Mouse (Mus musculus) intestine, embryonic 15.5 days (tissue): Measurements from ENCODE around the gene Cpn1. TPM values are rescaled to one million over a fixed set of nuclear protein-coding genes. Genes with fewer than 3 reads are reported as not detected.
A peak's percentile ranks its signal among the peaks of the same experiment; 100 is the strongest.
"Not testable (repeated sequence)": the region's sequence is repeated elsewhere in the genome, so short reads cannot be mapped to it uniquely, and the experiment has no call there.

Experiments used
- ATAC-seq: fragments of 200-750 bp; cut with Nextera tagmentation; 2 replicates; pipeline ENCODE4 v1.8.0; 2017; ENCODE audit warnings: moderate TSS enrichment, moderate library complexity
- H3K27ac ChIP-seq: fragments of 300-500 bp; sonication (generic); 2 replicates; pipeline ENCODE4 v1.5.1; 2015; ENCODE audit warnings: mild to moderate bottlenecking, inconsistent platforms
- H3K27me3 ChIP-seq: fragments of 300-500 bp; sonication (generic); replicated peaks from 2 replicates; pipeline ENCODE4 v1.6.1; 2015; ENCODE audit warnings: inconsistent platforms
- H3K36me3 ChIP-seq: fragments of 300-500 bp; sonication (generic); 2 replicates; pipeline ENCODE4 v1.6.1; 2015; ENCODE audit warnings: inconsistent platforms
- H3K4me1 ChIP-seq: fragments of 300-500 bp; sonication (generic); replicated peaks from 2 replicates; pipeline ENCODE4 v1.6.1; 2015; ENCODE audit warnings: inconsistent platforms
- H3K4me2 ChIP-seq: fragments of 300-500 bp; sonication (generic); replicated peaks from 2 replicates; pipeline ENCODE4 v1.6.1; 2015; ENCODE audit warnings: mild to moderate bottlenecking, inconsistent platforms
- H3K4me3 ChIP-seq: fragments of 300-500 bp; sonication (generic); replicated peaks from 2 replicates; pipeline ENCODE4 v1.5.1; 2015; ENCODE audit warnings: inconsistent platforms
- H3K9ac ChIP-seq: fragments of 300-500 bp; sonication (generic); 2 replicates; pipeline ENCODE4 v1.6.1; 2015; ENCODE audit warnings: inconsistent platforms
- H3K9me3 ChIP-seq: fragments of 300-500 bp; sonication (generic); 2 replicates; pipeline ENCODE4 v1.6.1; 2016; ENCODE audit warnings: inconsistent platforms
- WGBS: fragments of 180-500 bp; shearing (Covaris S2); methylation state at CpG from one replicate; pipeline ENCODE4 v1.1.7; 2015; 5-methylcytosine and 5-hydroxymethylcytosine counted together
- polyA plus RNA-seq: library from polyadenylated mRNA; unstranded; fragments of >200 nt; fragmentation: Nextera tagmentation; extraction: Ambion mirVana; gene quantifications from 2 replicates; pipeline ENCODE4 v1.2.1, GENCODE M21; 2015

The Cpn1 gene
- polyA plus RNA-seq, 1 experiment from 2014 or later = 21.4 TPM

- ATAC-seq = no peak
- H3K4me1 ChIP-seq = peaks cover 8% of the 10 kb centered on the region; the same call in 1 of the 2 replicates
- no peak overlapping the region for H3K4me3 ChIP-seq
- H3K4me2 ChIP-seq = no peak overlapping the region
- H3K9ac ChIP-seq = no peak overlapping the region
- H3K27ac ChIP-seq = no peak overlapping the region
- H3K36me3 ChIP-seq = no peaks in the 10 kb centered on the region
- H3K9me3 ChIP-seq = no peaks in the 10 kb centered on the region
- H3K27me3 ChIP-seq = no peaks in the 10 kb centered on the region
- 73% methylated on average over 5 of the region's 5 CpGs for WGBS
Observed at GRCm38 (mm10) chr19:43955266-43955665, 31.1 kb downstream of the Cpn1 start.

- Histone ChIP-seq H3K4me3 (no peak overlapping the region), H3K4me2 (no peak overlapping the region), H3K9me3 (no peaks in the 10 kb centered on the region), H3K27me3 (no peaks in the 10 kb centered on the region), H3K27ac (no peak overlapping the region), H3K4me1 (peaks cover 8% of the 10 kb centered on the region; the same call in 1 of the 2 replicates), H3K9ac (no peak overlapping the region), H3K36me3 (no peaks in the 10 kb centered on the region)
- 82% methylated on average over 4 of the region's 4 CpGs for WGBS
- ATAC-seq = no peak
Observed at GRCm38 (mm10) chr19:43954864-43955263, 31.5 kb downstream of the Cpn1 start.

GRCm38 (mm10) chr19:43952936-43953335 is 33.4 kb downstream of the Cpn1 start:
- not testable (repeated sequence) for H3K9me3 ChIP-seq, H3K4me2 ChIP-seq, H3K4me1 ChIP-seq, ATAC-seq, H3K27ac ChIP-seq, H3K9ac ChIP-seq, H3K4me3 ChIP-seq, H3K36me3 ChIP-seq, H3K27me3 ChIP-seq
- 83% methylated on average over 8 of the region's 8 CpGs for WGBS

- Histone ChIP-seq H3K27ac (no peak overlapping the region), H3K4me3 (no peak overlapping the region)
Observed at GRCm38 (mm10) chr19:43949111-43949810, 37.1 kb downstream of the Cpn1 start.

GRCm38 (mm10) chr19:43944566-43944965 is 41.8 kb downstream of the Cpn1 start:
- 84% methylated on average over 8 of the region's 8 CpGs for WGBS
- Histone ChIP-seq H3K27me3 (no peaks in the 10 kb centered on the region), H3K27ac (no peak overlapping the region), H3K4me2 (no peak overlapping the region), H3K4me1 (no peaks in the 10 kb centered on the region), H3K36me3 (no peaks in the 10 kb centered on the region), H3K9ac (no peak overlapping the region), H3K4me3 (no peak overlapping the region), H3K9me3 (no peaks in the 10 kb centered on the region)
- no peak for ATAC-seq

More at GRCm38 (mm10) chr19:43949111-43949810, 37.1 kb downstream of the Cpn1 start:
- Histone ChIP-seq H3K9ac (no peak overlapping the region), H3K4me1 (no peaks in the 10 kb centered on the region), H3K36me3 (no peaks in the 10 kb centered on the region), H3K4me2 (0 out of 2 replicates have a peak overlapping the region, but pooled peaks have one; percentile 7), H3K9me3 (no peaks in the 10 kb centered on the region), H3K27me3 (no peaks in the 10 kb centered on the region)
- peak; percentile 56 for ATAC-seq
- 10% methylated on average over 11 of the region's 12 CpGs for WGBS

- H3K27me3 ChIP-seq = no peaks in the 10 kb centered on the region
- H3K36me3 ChIP-seq = no peaks in the 10 kb centered on the region
- H3K4me3 ChIP-seq = no peak overlapping the region
- H3K4me2 ChIP-seq = no peak overlapping the region
- H3K9me3 ChIP-seq = no peaks in the 10 kb centered on the region
- no peak overlapping the region for H3K9ac ChIP-seq
- no peak overlapping the region for H3K27ac ChIP-seq
- H3K4me1 ChIP-seq = peaks cover 15% of the 10 kb centered on the region
- ATAC-seq = no peak
- 62% methylated on average over 16 of the region's 16 CpGs for WGBS
Observed at GRCm38 (mm10) chr19:43943076-43943475, 43.3 kb downstream of the Cpn1 start.

- Histone ChIP-seq H3K36me3 (no peaks in the 10 kb centered on the region), H3K9ac (peak within 1 kb of the TSS; percentile 83), H3K27ac (peak within 1 kb of the TSS; percentile 69), H3K27me3 (no peaks in the 10 kb centered on the region), H3K4me2 (peak within 1 kb of the TSS; percentile 63), H3K4me3 (peak within 1 kb of the TSS; percentile 79), H3K4me1 (peaks cover 16% of the 10 kb centered on the region), H3K9me3 (no peaks in the 10 kb centered on the region)
- peak; percentile 94 for ATAC-seq
- WGBS = 4% methylated on average over 73 of the region's 94 CpGs
Observed at GRCm38 (mm10) chr19:43939769-43940689, 46.3 kb downstream of the Cpn1 start, which contains the start of gene Dnmbp. Gene Dnmbp, minus strand, starts transcription at chr19:43940191.

GRCm38 (mm10) chr19:43939171-43939768 is 47.1 kb downstream of the Cpn1 start:
- H3K9me3 ChIP-seq = no peaks in the 10 kb centered on the region
- H3K4me3 ChIP-seq = peak overlapping the region; percentile 79
- peaks cover 16% of the 10 kb centered on the region for H3K4me1 ChIP-seq
- 13% methylated on average over 16 of the region's 16 CpGs for WGBS
- ATAC-seq = peak; percentile 9; the same call in 1 of the 2 replicates
- H3K27me3 ChIP-seq = no peaks in the 10 kb centered on the region
- peak overlapping the region; percentile 69 for H3K27ac ChIP-seq
- H3K4me2 ChIP-seq = peak overlapping the region; percentile 63
- peak overlapping the region; percentile 83 for H3K9ac ChIP-seq
- H3K36me3 ChIP-seq = no peaks in the 10 kb centered on the region

- no peaks in the 10 kb centered on the region for H3K36me3 ChIP-seq
- H3K4me2 ChIP-seq = peak overlapping the region; percentile 63
- H3K9me3 ChIP-seq = no peaks in the 10 kb centered on the region
- H3K27ac ChIP-seq = 0 out of 2 replicates have a peak overlapping the region, but pooled peaks have one; percentile 23
- H3K4me1 ChIP-seq = peaks cover 16% of the 10 kb centered on the region
- 0 out of 2 replicates have a peak overlapping the region, but pooled peaks have one; percentile 79 for H3K4me3 ChIP-seq
- ATAC-seq = no peak
- no peaks in the 10 kb centered on the region for H3K27me3 ChIP-seq
- no peak overlapping the region for H3K9ac ChIP-seq
- WGBS = 18% methylated on average over 11 of the region's 11 CpGs
Observed at GRCm38 (mm10) chr19:43938355-43938754, 48.0 kb downstream of the Cpn1 start.

GRCm38 (mm10) chr19:43930926-43931325 is 55.4 kb downstream of the Cpn1 start:
- no peaks in the 10 kb centered on the region for H3K36me3 ChIP-seq
- H3K4me1 ChIP-seq = peaks cover 7% of the 10 kb centered on the region
- ATAC-seq = no peak
- no peak overlapping the region for H3K27ac ChIP-seq
- WGBS = 94% methylated on average over 6 of the region's 6 CpGs
- H3K27me3 ChIP-seq = no peaks in the 10 kb centered on the region
- no peak overlapping the region for H3K4me2 ChIP-seq
- no peak overlapping the region for H3K4me3 ChIP-seq
- H3K9ac ChIP-seq = no peak overlapping the region
- no peaks in the 10 kb centered on the region for H3K9me3 ChIP-seq

- Histone ChIP-seq H3K36me3 (no peaks in the 10 kb centered on the region), H3K27ac (no peak overlapping the region), H3K9me3 (no peaks in the 10 kb centered on the region), H3K4me3 (no peak overlapping the region), H3K4me1 (peaks cover 7% of the 10 kb centered on the region), H3K27me3 (no peaks in the 10 kb centered on the region), H3K9ac (no peak overlapping the region), H3K4me2 (no peak overlapping the region)
- 16% methylated on average over 7 of the region's 7 CpGs for WGBS
- ATAC-seq = no peak
Observed at GRCm38 (mm10) chr19:43930366-43930765, 56.0 kb downstream of the Cpn1 start.

GRCm38 (mm10) chr19:43929869-43930268 is 56.5 kb downstream of the Cpn1 start:
- H3K9me3 ChIP-seq = no peaks in the 10 kb centered on the region
- H3K4me2 ChIP-seq = no peak overlapping the region
- H3K9ac ChIP-seq = no peak overlapping the region
- WGBS = 52% methylated on average over 11 of the region's 11 CpGs
- H3K27me3 ChIP-seq = no peaks in the 10 kb centered on the region
- no peak overlapping the region for H3K27ac ChIP-seq
- ATAC-seq = no peak
- H3K4me1 ChIP-seq = peaks cover 7% of the 10 kb centered on the region
- H3K36me3 ChIP-seq = no peaks in the 10 kb centered on the region
- H3K4me3 ChIP-seq = no peak overlapping the region
